Mouse (Mus musculus): ENCODE measurements around the gene Mrpl45. TPM values are rescaled to one million over a fixed set of nuclear protein-coding genes. Genes with fewer than 3 reads are reported as not detected.
A peak's percentile ranks its signal among the peaks of the same experiment; 100 is the strongest.

Gene Mrpl45
- polyA plus RNA-seq, 1 experiment, result 103 TPM

GRCm38 (mm10) chr11:97280216-97280861 is 35.2 kb upstream of the Mrpl45 start, which contains the start of gene Npepps:
Npepps (minus strand) TSS chr11:97280638.
- TF ChIP-seq EP300 (IDR thresholded peaks at IDR 0.05; ENCODE audit: insufficient read depth, low read depth, low read length) (no peak), CTCF (IDR thresholded peaks at IDR 0.05; ENCODE audit: low read depth, low read length) (no peak), POLR2A (IDR thresholded peaks at IDR 0.05; ENCODE audit: insufficient read depth, low read length) (peak; percentile 72)
- H3K9ac ChIP-seq (ENCODE audit: low read depth, poor library complexity, severe bottlenecking), result peak within 1 kb of the TSS; percentile 99
- peak within 1 kb of the TSS; percentile 95 for H3K4me3 ChIP-seq (ENCODE audit: low read depth, low read length)
- no peaks in the 10 kb centered on the region for H3K9me3 ChIP-seq (replicated peaks; ENCODE audit: control insufficient read depth, insufficient read depth, low read length, poor library complexity, severe bottlenecking)
- H3K4me1 ChIP-seq (ENCODE audit: control insufficient read depth, insufficient read depth, low read length), result no peaks in the 10 kb centered on the region
- peak within 1 kb of the TSS; percentile 99 for H3K27ac ChIP-seq (ENCODE audit: insufficient read depth, low read length)
- H3K27me3 ChIP-seq (ENCODE audit: control insufficient read depth, insufficient read depth, low read length, poor library complexity, severe bottlenecking), result no peaks in the 10 kb centered on the region
- no peaks in the 10 kb centered on the region for H3K36me3 ChIP-seq (ENCODE audit: control insufficient read depth, insufficient read depth, low read length, poor library complexity, severe bottlenecking)

GRCm38 (mm10) chr11:97282179-97282578 is 33.3 kb upstream of the Mrpl45 start:
- Histone ChIP-seq H3K27ac (ENCODE audit: insufficient read depth, low read length) (peak overlapping the region; percentile 99), H3K9me3 (replicated peaks; ENCODE audit: control insufficient read depth, insufficient read depth, low read length, poor library complexity, severe bottlenecking) (no peaks in the 10 kb centered on the region), H3K36me3 (ENCODE audit: control insufficient read depth, insufficient read depth, low read length, poor library complexity, severe bottlenecking) (no peaks in the 10 kb centered on the region), H3K4me3 (ENCODE audit: low read depth, low read length) (peak overlapping the region; percentile 52), H3K4me1 (ENCODE audit: control insufficient read depth, insufficient read depth, low read length) (peaks cover 2% of the 10 kb centered on the region), H3K27me3 (ENCODE audit: control insufficient read depth, insufficient read depth, low read length, poor library complexity, severe bottlenecking) (no peaks in the 10 kb centered on the region), H3K9ac (ENCODE audit: low read depth, poor library complexity, severe bottlenecking) (peak overlapping the region; percentile 87)
- TF ChIP-seq EP300 (IDR thresholded peaks at IDR 0.05; ENCODE audit: insufficient read depth, low read depth, low read length) (peak; percentile 84), CTCF (IDR thresholded peaks at IDR 0.05; ENCODE audit: low read depth, low read length) (no peak), POLR2A (IDR thresholded peaks at IDR 0.05; ENCODE audit: insufficient read depth, low read length) (no peak)

DNA sequence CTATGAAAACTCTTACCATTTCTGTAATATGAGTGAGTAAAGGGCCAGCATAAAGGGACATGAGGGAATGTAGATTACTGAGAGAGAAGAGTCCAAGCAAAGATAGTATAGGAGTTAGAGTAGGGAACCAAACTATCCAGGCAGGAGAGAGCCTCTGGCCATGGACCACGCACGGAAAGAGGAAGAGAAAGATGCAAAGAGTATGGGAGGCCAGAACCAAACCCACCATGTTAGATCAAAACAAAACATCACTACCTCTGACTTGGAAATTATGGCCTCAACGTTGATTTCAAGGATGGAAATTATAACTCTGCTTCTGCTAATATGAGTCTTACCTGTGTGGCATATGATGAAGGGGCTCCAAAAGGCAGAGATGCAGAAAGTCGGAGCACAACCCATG is 30.7 kb upstream of the Mrpl45 start:
- TF ChIP-seq EP300 (IDR thresholded peaks at IDR 0.05; ENCODE audit: insufficient read depth, low read depth, low read length), result no peak
- no peak for TF ChIP-seq CTCF (IDR thresholded peaks at IDR 0.05; ENCODE audit: low read depth, low read length)
- TF ChIP-seq POLR2A (IDR thresholded peaks at IDR 0.05; ENCODE audit: insufficient read depth, low read length), result no peak
- Histone ChIP-seq H3K4me1 (ENCODE audit: control insufficient read depth, insufficient read depth, low read length) (peaks cover 7% of the 10 kb centered on the region), H3K9ac (ENCODE audit: low read depth, poor library complexity, severe bottlenecking) (no peak overlapping the region), H3K27me3 (ENCODE audit: control insufficient read depth, insufficient read depth, low read length, poor library complexity, severe bottlenecking) (no peaks in the 10 kb centered on the region), H3K9me3 (replicated peaks; ENCODE audit: control insufficient read depth, insufficient read depth, low read length, poor library complexity, severe bottlenecking) (no peaks in the 10 kb centered on the region), H3K36me3 (ENCODE audit: control insufficient read depth, insufficient read depth, low read length, poor library complexity, severe bottlenecking) (no peaks in the 10 kb centered on the region), H3K4me3 (ENCODE audit: low read depth, low read length) (no peak overlapping the region), H3K27ac (ENCODE audit: insufficient read depth, low read length) (peak overlapping the region; percentile 36)

GRCm38 (mm10) chr11:97285852-97286775 is 29.4 kb upstream of the Mrpl45 start:
- Histone ChIP-seq H3K27me3 (ENCODE audit: control insufficient read depth, insufficient read depth, low read length, poor library complexity, severe bottlenecking) (no peaks in the 10 kb centered on the region), H3K9ac (ENCODE audit: low read depth, poor library complexity, severe bottlenecking) (no peak overlapping the region; the same call in 1 of the 2 replicates), H3K27ac (ENCODE audit: insufficient read depth, low read length) (peak overlapping the region; percentile 96), H3K9me3 (replicated peaks; ENCODE audit: control insufficient read depth, insufficient read depth, low read length, poor library complexity, severe bottlenecking) (no peaks in the 10 kb centered on the region), H3K36me3 (ENCODE audit: control insufficient read depth, insufficient read depth, low read length, poor library complexity, severe bottlenecking) (no peaks in the 10 kb centered on the region), H3K4me1 (ENCODE audit: control insufficient read depth, insufficient read depth, low read length) (peaks cover 7% of the 10 kb centered on the region), H3K4me3 (ENCODE audit: low read depth, low read length) (no peak overlapping the region)
- TF ChIP-seq CTCF (IDR thresholded peaks at IDR 0.05; ENCODE audit: low read depth, low read length), result no peak
- no peak for TF ChIP-seq POLR2A (IDR thresholded peaks at IDR 0.05; ENCODE audit: insufficient read depth, low read length)
- TF ChIP-seq EP300 (IDR thresholded peaks at IDR 0.05; ENCODE audit: insufficient read depth, low read depth, low read length), result no peak

GRCm38 (mm10) chr11:97286973-97287372 is 28.5 kb upstream of the Mrpl45 start:
- Histone ChIP-seq H3K4me3 (ENCODE audit: low read depth, low read length) (no peak overlapping the region), H3K27ac (ENCODE audit: insufficient read depth, low read length) (peak overlapping the region; percentile 96), H3K4me1 (ENCODE audit: control insufficient read depth, insufficient read depth, low read length) (peaks cover 7% of the 10 kb centered on the region), H3K9ac (ENCODE audit: low read depth, poor library complexity, severe bottlenecking) (peak overlapping the region; percentile 60), H3K36me3 (ENCODE audit: control insufficient read depth, insufficient read depth, low read length, poor library complexity, severe bottlenecking) (no peaks in the 10 kb centered on the region), H3K9me3 (replicated peaks; ENCODE audit: control insufficient read depth, insufficient read depth, low read length, poor library complexity, severe bottlenecking) (no peaks in the 10 kb centered on the region), H3K27me3 (ENCODE audit: control insufficient read depth, insufficient read depth, low read length, poor library complexity, severe bottlenecking) (no peaks in the 10 kb centered on the region)
- TF ChIP-seq POLR2A (IDR thresholded peaks at IDR 0.05; ENCODE audit: insufficient read depth, low read length), result no peak
- peak; percentile 78 for TF ChIP-seq EP300 (IDR thresholded peaks at IDR 0.05; ENCODE audit: insufficient read depth, low read depth, low read length)
